Mouse (Mus musculus): ENCODE measurements around the gene Lbhd1. TPM values are rescaled to one million over a fixed set of nuclear protein-coding genes. Genes with fewer than 3 reads are reported as not detected.

Gene Lbhd1
- polyA plus RNA-seq, 1 experiment from 2014 or later: 95.3 TPM

Other genes with a start within 250 kb of the Lbhd1 start
- 0.64 and 1.1 TPM in 2 replicates for gene Chrm1, start 219.9 kb upstream of the Lbhd1 start, polyA plus RNA-seq (2015; fragmentation: Nextera tagmentation; extraction: Ambion mirVana)
- gene Slc3a2, start 160.4 kb upstream of the Lbhd1 start, polyA plus RNA-seq (2015; fragmentation: Nextera tagmentation; extraction: Ambion mirVana): 161 and 163 TPM in 2 replicates
- gene Wdr74, start 147.9 kb upstream of the Lbhd1 start, polyA plus RNA-seq (2015; fragmentation: Nextera tagmentation; extraction: Ambion mirVana): 77.3 and 88.5 TPM in 2 replicates
- gene 1700092M07Rik, start 143.0 kb upstream of the Lbhd1 start, polyA plus RNA-seq (2015; fragmentation: Nextera tagmentation; extraction: Ambion mirVana): 1.8 TPM in 2 replicates
- gene Stx5a, start 142.3 kb upstream of the Lbhd1 start, polyA plus RNA-seq (2015; fragmentation: Nextera tagmentation; extraction: Ambion mirVana): 119 and 121 TPM in 2 replicates
- 143 and 146 TPM in 2 replicates for gene Nxf1, start 126.7 kb upstream of the Lbhd1 start, polyA plus RNA-seq (2015; fragmentation: Nextera tagmentation; extraction: Ambion mirVana)
- 164 and 177 TPM in 2 replicates for gene Tmem223, start 112.7 kb upstream of the Lbhd1 start, polyA plus RNA-seq (2015; fragmentation: Nextera tagmentation; extraction: Ambion mirVana)
- 90.4 and 102 TPM in 2 replicates for gene Tmem179b, start 109.3 kb upstream of the Lbhd1 start, polyA plus RNA-seq (2015; fragmentation: Nextera tagmentation; extraction: Ambion mirVana)
- gene Taf6l, start 97.3 kb upstream of the Lbhd1 start, polyA plus RNA-seq (2015; fragmentation: Nextera tagmentation; extraction: Ambion mirVana): 25.2 and 26.9 TPM in 2 replicates
- 137 and 147 TPM in 2 replicates for gene Polr2g, start 85.2 kb upstream of the Lbhd1 start, polyA plus RNA-seq (2015; fragmentation: Nextera tagmentation; extraction: Ambion mirVana)
- gene Zbtb3, start 81.2 kb upstream of the Lbhd1 start, polyA plus RNA-seq (2015; fragmentation: Nextera tagmentation; extraction: Ambion mirVana): 4.0 and 4.6 TPM in 2 replicates
- gene Ttc9c, start 64.4 kb upstream of the Lbhd1 start, polyA plus RNA-seq (2015; fragmentation: Nextera tagmentation; extraction: Ambion mirVana): 48.2 and 49.3 TPM in 2 replicates
- gene Hnrnpul2, start 63.7 kb upstream of the Lbhd1 start, polyA plus RNA-seq (2015; fragmentation: Nextera tagmentation; extraction: Ambion mirVana): 5.1 and 5.4 TPM in 2 replicates
- not detected in 2 replicates for gene AC129217.1, start 54.0 kb upstream of the Lbhd1 start, polyA plus RNA-seq (2015; fragmentation: Nextera tagmentation; extraction: Ambion mirVana)
- 40.6 and 48.3 TPM in 2 replicates for gene Bscl2, start 46.3 kb upstream of the Lbhd1 start, polyA plus RNA-seq (2015; fragmentation: Nextera tagmentation; extraction: Ambion mirVana)
- gene Gng3, start 44.5 kb upstream of the Lbhd1 start, polyA plus RNA-seq (2015; fragmentation: Nextera tagmentation; extraction: Ambion mirVana): 16.0 and 17.3 TPM in 2 replicates
- gene Lrrn4cl, start 33.0 kb upstream of the Lbhd1 start, polyA plus RNA-seq (2015; fragmentation: Nextera tagmentation; extraction: Ambion mirVana): 1.6 and 2.0 TPM in 2 replicates
- 163 and 167 TPM in 2 replicates for gene Ubxn1, start 12.2 kb upstream of the Lbhd1 start, polyA plus RNA-seq (2015; fragmentation: Nextera tagmentation; extraction: Ambion mirVana)
- 62.7 and 63.9 TPM in 2 replicates for gene Uqcc3, start 2.8 kb upstream of the Lbhd1 start, polyA plus RNA-seq (2015; fragmentation: Nextera tagmentation; extraction: Ambion mirVana)
- not detected in 2 replicates for gene Gm49403, start 198 bp downstream of the Lbhd1 start, polyA plus RNA-seq (2015; fragmentation: Nextera tagmentation; extraction: Ambion mirVana)
- 86.5 and 95.2 TPM in 2 replicates for gene 1810009A15Rik, start 5.1 kb downstream of the Lbhd1 start, polyA plus RNA-seq (2015; fragmentation: Nextera tagmentation; extraction: Ambion mirVana)
- not detected in 2 replicates for gene Gm49416, start 5.2 kb downstream of the Lbhd1 start, polyA plus RNA-seq (2015; fragmentation: Nextera tagmentation; extraction: Ambion mirVana)
- gene Ints5, start 9.3 kb downstream of the Lbhd1 start, polyA plus RNA-seq (2015; fragmentation: Nextera tagmentation; extraction: Ambion mirVana): 40.0 and 41.5 TPM in 2 replicates
- gene Ganab, start 14.3 kb downstream of the Lbhd1 start, polyA plus RNA-seq (2015; fragmentation: Nextera tagmentation; extraction: Ambion mirVana): 92.6 and 93.3 TPM in 2 replicates
- 40.0 and 44.7 TPM in 2 replicates for gene B3gat3, start 36.6 kb downstream of the Lbhd1 start, polyA plus RNA-seq (2015; fragmentation: Nextera tagmentation; extraction: Ambion mirVana)
- gene Rom1, start 45.6 kb downstream of the Lbhd1 start, polyA plus RNA-seq (2015; fragmentation: Nextera tagmentation; extraction: Ambion mirVana): 2.7 and 3.3 TPM in 2 replicates
- 24.2 and 28.4 TPM in 2 replicates for gene Eml3, start 45.8 kb downstream of the Lbhd1 start, polyA plus RNA-seq (2015; fragmentation: Nextera tagmentation; extraction: Ambion mirVana)
- 130 and 139 TPM in 2 replicates for gene Mta2, start 58.1 kb downstream of the Lbhd1 start, polyA plus RNA-seq (2015; fragmentation: Nextera tagmentation; extraction: Ambion mirVana)
- gene Tut1, start 70.1 kb downstream of the Lbhd1 start, polyA plus RNA-seq (2015; fragmentation: Nextera tagmentation; extraction: Ambion mirVana): 29.7 and 30.4 TPM in 2 replicates
- 436 and 453 TPM in 2 replicates for gene Eef1g, start 83.3 kb downstream of the Lbhd1 start, polyA plus RNA-seq (2015; fragmentation: Nextera tagmentation; extraction: Ambion mirVana)
- gene Ahnak, start 105.6 kb downstream of the Lbhd1 start, polyA plus RNA-seq (2015; fragmentation: Nextera tagmentation; extraction: Ambion mirVana): 22.4 and 25.0 TPM in 2 replicates
- gene Scgb1a1, start 204.2 kb downstream of the Lbhd1 start, polyA plus RNA-seq (2015; fragmentation: Nextera tagmentation; extraction: Ambion mirVana): not detected in 2 replicates